Mouse (Mus musculus): ENCODE data around the gene Tspan5. TPM values are rescaled to one million over a fixed set of nuclear protein-coding genes. Genes with fewer than 3 reads are reported as not detected.
A peak's percentile ranks its signal among the peaks of the same experiment; 100 is the strongest.

Tspan5 gene
- polyA plus RNA-seq, 1 experiment, result 226 TPM

- no peak for TF ChIP-seq POLR2A (IDR thresholded peaks at IDR 0.05; ENCODE audit: extremely low read depth, insufficient read depth, low read length)
- no peak for TF ChIP-seq CTCF (IDR thresholded peaks at IDR 0.05; ENCODE audit: extremely low read depth, insufficient read depth, low read length)
- Histone ChIP-seq H3K27ac (ENCODE audit: insufficient read depth, low read length) (peak overlapping the region; percentile 8; the same call in 1 of the 2 replicates), H3K4me3 (ENCODE audit: insufficient read depth, low read length) (no peak overlapping the region), H3K4me1 (ENCODE audit: control insufficient read depth, insufficient read depth, low read length) (peaks cover 9% of the 10 kb centered on the region; the same call in 1 of the 2 replicates)
Measured at GRCm38 (mm10) chr3:138893520-138893919, 151.5 kb downstream of the Tspan5 start.

GRCm38 (mm10) chr3:138897500-138897899 lies 155.5 kb downstream of the Tspan5 start:
- TF ChIP-seq CTCF (IDR thresholded peaks at IDR 0.05; ENCODE audit: extremely low read depth, insufficient read depth, low read length), result no peak
- no peak for TF ChIP-seq POLR2A (IDR thresholded peaks at IDR 0.05; ENCODE audit: extremely low read depth, insufficient read depth, low read length)
- Histone ChIP-seq H3K4me1 (ENCODE audit: control insufficient read depth, insufficient read depth, low read length) (peaks cover 12% of the 10 kb centered on the region), H3K4me3 (ENCODE audit: insufficient read depth, low read length) (no peak overlapping the region), H3K27ac (ENCODE audit: insufficient read depth, low read length) (no peak overlapping the region)

GRCm38 (mm10) chr3:138898055-138898454 lies 156.1 kb downstream of the Tspan5 start:
- H3K4me3 ChIP-seq (ENCODE audit: insufficient read depth, low read length), result no peak overlapping the region
- no peak overlapping the region for H3K27ac ChIP-seq (ENCODE audit: insufficient read depth, low read length)
- TF ChIP-seq POLR2A (IDR thresholded peaks at IDR 0.05; ENCODE audit: extremely low read depth, insufficient read depth, low read length) (no peak), CTCF (IDR thresholded peaks at IDR 0.05; ENCODE audit: extremely low read depth, insufficient read depth, low read length) (no peak)
- peaks cover 12% of the 10 kb centered on the region for H3K4me1 ChIP-seq (ENCODE audit: control insufficient read depth, insufficient read depth, low read length)

DNA sequence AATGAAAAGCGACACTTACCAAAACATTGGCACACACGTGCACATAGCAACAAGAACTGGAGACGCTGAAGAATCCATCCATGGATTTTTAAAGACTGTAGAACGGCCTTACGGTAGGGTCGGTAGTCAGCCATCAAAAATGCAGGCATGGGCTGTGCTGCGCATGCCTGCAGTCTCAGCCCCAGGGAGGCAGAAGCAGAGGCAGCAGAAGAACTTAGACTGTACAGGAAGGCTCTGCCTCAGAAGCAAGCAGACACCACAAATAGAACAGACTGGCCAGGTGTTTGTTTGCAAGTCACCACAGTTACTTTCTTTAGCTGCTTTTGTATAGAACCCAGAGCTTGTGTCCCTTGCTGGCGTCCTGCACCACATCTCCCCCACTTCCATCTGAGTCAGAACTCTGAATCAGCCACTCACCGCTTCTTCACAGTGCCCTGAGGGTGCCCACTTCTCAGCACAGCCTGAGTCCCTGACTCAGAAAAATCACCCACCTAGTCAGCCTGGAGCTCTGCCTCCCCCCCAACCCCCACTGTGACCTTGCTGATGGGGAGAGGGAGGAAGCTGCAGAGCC lies 158.7 kb downstream of the Tspan5 start:
- peaks cover 8% of the 10 kb centered on the region for H3K4me1 ChIP-seq (ENCODE audit: control insufficient read depth, insufficient read depth, low read length)
- no peak overlapping the region for H3K27ac ChIP-seq (ENCODE audit: insufficient read depth, low read length)
- H3K4me3 ChIP-seq (ENCODE audit: insufficient read depth, low read length), result no peak overlapping the region
- TF ChIP-seq CTCF (IDR thresholded peaks at IDR 0.05; ENCODE audit: extremely low read depth, insufficient read depth, low read length) (no peak), POLR2A (IDR thresholded peaks at IDR 0.05; ENCODE audit: extremely low read depth, insufficient read depth, low read length) (0 out of 2 replicates have a peak, but pooled peaks have one; percentile 11)

GRCm38 (mm10) chr3:138905678-138906077 lies 163.7 kb downstream of the Tspan5 start:
- Histone ChIP-seq H3K4me1 (ENCODE audit: control insufficient read depth, insufficient read depth, low read length) (0 out of 2 replicates have a peak, but pooled peaks cover 3% of the 10 kb centered on the region), H3K4me3 (ENCODE audit: insufficient read depth, low read length) (no peak overlapping the region), H3K27ac (ENCODE audit: insufficient read depth, low read length) (no peak overlapping the region)
- TF ChIP-seq POLR2A (IDR thresholded peaks at IDR 0.05; ENCODE audit: extremely low read depth, insufficient read depth, low read length) (no peak), CTCF (IDR thresholded peaks at IDR 0.05; ENCODE audit: extremely low read depth, insufficient read depth, low read length) (no peak)

GRCm38 (mm10) chr3:138906112-138906880 lies 164.3 kb downstream of the Tspan5 start:
- no peak overlapping the region for H3K27ac ChIP-seq (ENCODE audit: insufficient read depth, low read length)
- no peak overlapping the region for H3K4me3 ChIP-seq (ENCODE audit: insufficient read depth, low read length)
- TF ChIP-seq CTCF (IDR thresholded peaks at IDR 0.05; ENCODE audit: extremely low read depth, insufficient read depth, low read length) (peak; percentile 93), POLR2A (IDR thresholded peaks at IDR 0.05; ENCODE audit: extremely low read depth, insufficient read depth, low read length) (no peak)
- H3K4me1 ChIP-seq (ENCODE audit: control insufficient read depth, insufficient read depth, low read length), result no peaks in the 10 kb centered on the region

DNA sequence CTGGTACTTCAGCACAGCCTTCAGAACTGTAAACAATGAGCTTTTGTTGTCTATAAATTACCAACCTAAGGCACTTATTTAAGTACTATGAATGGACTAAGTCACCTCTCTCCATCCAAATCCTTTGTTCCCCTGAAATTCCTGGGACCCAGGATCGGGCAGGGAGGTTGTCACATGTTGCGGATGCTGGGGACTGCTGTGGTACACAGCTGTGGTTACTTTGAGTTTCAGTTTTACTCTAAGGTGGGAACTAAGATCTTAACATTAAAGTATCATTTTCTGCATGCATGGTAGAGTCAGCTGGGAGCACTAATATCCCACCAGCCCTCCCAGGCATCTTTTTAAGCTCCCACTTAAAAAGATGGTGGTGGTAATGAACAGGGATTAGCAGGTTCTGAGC lies 167.3 kb downstream of the Tspan5 start:
- Histone ChIP-seq H3K4me3 (ENCODE audit: insufficient read depth, low read length) (no peak overlapping the region), H3K27ac (ENCODE audit: insufficient read depth, low read length) (no peak overlapping the region), H3K4me1 (ENCODE audit: control insufficient read depth, insufficient read depth, low read length) (no peaks in the 10 kb centered on the region)
- no peak for TF ChIP-seq CTCF (IDR thresholded peaks at IDR 0.05; ENCODE audit: extremely low read depth, insufficient read depth, low read length)
- no peak for TF ChIP-seq POLR2A (IDR thresholded peaks at IDR 0.05; ENCODE audit: extremely low read depth, insufficient read depth, low read length)

- Histone ChIP-seq H3K4me3 (ENCODE audit: insufficient read depth, low read length) (no peak overlapping the region), H3K4me1 (ENCODE audit: control insufficient read depth, insufficient read depth, low read length) (peaks cover 4% of the 10 kb centered on the region; the same call in 1 of the 2 replicates), H3K27ac (ENCODE audit: insufficient read depth, low read length) (no peak overlapping the region)
- TF ChIP-seq POLR2A (IDR thresholded peaks at IDR 0.05; ENCODE audit: extremely low read depth, insufficient read depth, low read length) (no peak), CTCF (IDR thresholded peaks at IDR 0.05; ENCODE audit: extremely low read depth, insufficient read depth, low read length) (no peak)
Measured at GRCm38 (mm10) chr3:138912504-138912903, 170.5 kb downstream of the Tspan5 start.

- Histone ChIP-seq H3K4me3 (ENCODE audit: insufficient read depth, low read length) (no peak overlapping the region), H3K4me1 (ENCODE audit: control insufficient read depth, insufficient read depth, low read length) (peaks cover 4% of the 10 kb centered on the region; the same call in 1 of the 2 replicates), H3K27ac (ENCODE audit: insufficient read depth, low read length) (no peak overlapping the region)
- TF ChIP-seq POLR2A (IDR thresholded peaks at IDR 0.05; ENCODE audit: extremely low read depth, insufficient read depth, low read length), result no peak
Measured at GRCm38 (mm10) chr3:138914626-138915288, 172.8 kb downstream of the Tspan5 start.

Measured in cortical plate, adult 2 months (tissue).